Mouse (Mus musculus): ENCODE data around the gene Adgrb3.

DNA sequence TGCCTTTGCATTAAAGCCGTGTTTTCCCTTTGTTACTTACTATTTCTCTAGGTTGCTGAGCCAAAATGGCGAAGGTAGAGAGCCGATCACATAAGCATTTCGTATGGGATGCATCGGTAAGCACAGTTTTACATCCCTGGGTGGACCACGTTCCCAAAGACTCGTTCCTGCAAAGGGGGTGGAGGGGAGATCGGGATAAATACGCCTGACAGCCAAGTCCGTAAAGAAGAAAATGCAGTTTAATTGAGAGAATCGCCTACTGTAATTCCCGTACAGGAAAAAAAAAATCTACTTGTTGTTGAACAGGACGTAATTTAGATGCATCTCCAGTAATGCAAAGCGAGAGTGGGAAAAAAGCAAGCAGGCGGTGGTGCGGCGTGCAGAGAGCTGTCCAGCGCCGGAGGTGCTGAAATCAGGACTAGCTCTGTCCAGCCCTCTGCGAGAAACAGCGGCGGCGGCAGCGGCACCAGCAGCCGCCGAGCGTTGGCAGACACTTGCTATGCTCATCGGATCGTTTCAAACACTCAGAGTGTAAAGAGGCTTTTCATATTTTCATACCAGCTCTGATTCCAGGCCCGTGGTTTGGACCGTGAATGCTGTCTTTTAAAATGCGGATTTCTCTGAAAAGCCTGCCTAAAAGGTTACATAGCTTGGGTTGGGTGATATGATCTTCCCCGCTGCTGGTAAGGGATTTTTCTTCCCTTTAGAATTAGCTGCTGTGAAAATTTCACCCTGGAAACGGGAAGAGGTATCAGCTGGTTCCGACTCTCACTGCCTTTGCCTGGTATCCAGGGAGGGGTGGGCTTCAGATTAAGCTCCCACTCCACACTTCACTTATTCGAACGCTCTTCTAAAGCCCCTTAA is 600.9 kb downstream of the Adgrb3 start:
- TF ChIP-seq CTCF (IDR thresholded peaks at IDR 0.05; ENCODE audit: low read depth, low read length) (no peak), POLR2A (IDR thresholded peaks at IDR 0.05; ENCODE audit: borderline replicate concordance, low read depth, low read length) (no peak)
